Mouse (Mus musculus) stomach, postnatal 0 days (tissue): ENCODE data around the gene Cadps2.

Source experiments
- CTCF ChIP-seq: IDR thresholded peaks from 2 replicates; pipeline ENCODE4 v1.5.1; 2016; ENCODE audit warnings: antibody characterized with exemption, low read depth, mild to moderate bottlenecking, moderate library complexity
- EP300 ChIP-seq: optimal IDR thresholded peaks from 2 replicates; pipeline ENCODE3; 2016; ENCODE audit warnings: antibody characterized with exemption

DNA sequence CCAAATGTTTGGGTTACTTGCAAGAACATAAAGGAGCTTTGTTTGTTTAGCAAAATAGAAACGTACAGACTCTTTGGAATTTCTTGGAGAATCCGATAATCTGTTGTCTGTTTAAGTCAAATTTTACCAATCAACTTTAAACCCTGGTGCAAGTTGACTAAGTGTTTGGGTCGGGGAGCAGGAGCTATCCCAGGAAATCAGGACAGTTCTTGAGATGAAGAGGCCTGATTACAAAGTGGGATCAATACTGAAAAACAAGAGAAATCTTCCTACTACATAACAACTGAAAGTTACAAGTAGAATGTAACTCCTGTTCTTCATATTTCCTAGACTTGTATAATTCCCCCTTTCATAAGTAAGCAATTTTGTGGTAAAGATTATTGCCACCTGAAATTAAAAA, 587.8 kb downstream of the Cadps2 start:
- TF ChIP-seq CTCF, result no peak
- no peak for TF ChIP-seq EP300
